In genomic region chr13:97893031-97893825, GRCm38 (mm10) we compare ENCODE assay signal across 9 mouse cellular contexts.
DNase-seq lines count a peak whose midpoint lies in the region; ATAC-seq lines count a peak whose summit lies in the region.
"Had no signal": no experiment of that assay in that cellular context is flagged by ENCODE, and none has a peak within 500 bp of the region (broad histone marks: within the 10 kb centered on the region; RNA-seq: fewer than 3 reads in every experiment).

No protein-coding gene starts in this region.

- H3K4me1 ChIP-seq in embryonic facial prominence, embryonic 14.5 days (ENCODE audit: control insufficient read depth, insufficient read depth, low read length), result 0 out of 2 replicates have a peak, but pooled peaks cover 4% of the 10 kb centered on the region
- peaks cover 22% of the 10 kb centered on the region for H3K4me1 ChIP-seq in embryonic facial prominence, embryonic 10.5 days
- H3K4me1 ChIP-seq in forebrain, embryonic 16.5 days (replicated peaks; ENCODE audit: control insufficient read depth, insufficient read depth, low read length), result peaks cover 22% of the 10 kb centered on the region
- peaks cover 18% of the 10 kb centered on the region for H3K4me1 ChIP-seq in midbrain, embryonic 12.5 days
- H3K4me1 ChIP-seq: liver, embryonic 13.5 days had no signal

- no peaks in the 10 kb centered on the region for H3K9me3 ChIP-seq in embryonic facial prominence, embryonic 14.5 days (ENCODE audit: control insufficient read depth, low read length)
- no peaks in the 10 kb centered on the region for H3K9me3 ChIP-seq in embryonic facial prominence, embryonic 10.5 days
- no peaks in the 10 kb centered on the region for H3K9me3 ChIP-seq in forebrain, embryonic 16.5 days (ENCODE audit: control insufficient read depth, low read length)
- no peaks in the 10 kb centered on the region for H3K9me3 ChIP-seq in midbrain, embryonic 12.5 days
- H3K9me3 ChIP-seq: liver, embryonic 13.5 days had no signal

- no peak overlapping the region for H3K27ac ChIP-seq in embryonic facial prominence, embryonic 14.5 days (replicated peaks; ENCODE audit: low read depth, low read length)
- H3K27ac ChIP-seq in embryonic facial prominence, embryonic 10.5 days (replicated peaks), result no peak overlapping the region; the same call in 1 of the 2 replicates
- peak overlapping the region; percentile 89 for H3K27ac ChIP-seq in forebrain, embryonic 16.5 days (ENCODE audit: low read length)
- H3K27ac ChIP-seq in midbrain, embryonic 12.5 days (replicated peaks), result peak overlapping the region; percentile 62
- H3K27ac ChIP-seq: liver, embryonic 13.5 days had no signal

- peak; percentile 53; the same call in 1 of the 2 replicates for ATAC-seq in embryonic facial prominence, embryonic 14.5 days (ENCODE audit: low read depth)
- ATAC-seq in forebrain, embryonic 16.5 days, result peak; percentile 68
- peak; percentile 66 for ATAC-seq in midbrain, embryonic 12.5 days (ENCODE audit: low FRiP score, low read depth)

- H3K27me3 ChIP-seq in embryonic facial prominence, embryonic 14.5 days (replicated peaks; ENCODE audit: control insufficient read depth, insufficient read depth, low read length), result no peaks in the 10 kb centered on the region
- H3K27me3 ChIP-seq in embryonic facial prominence, embryonic 10.5 days (replicated peaks; ENCODE audit: low read depth, poor library complexity, severe bottlenecking), result peaks cover 14% of the 10 kb centered on the region; the same call in 1 of the 2 replicates
- H3K27me3 ChIP-seq in forebrain, embryonic 16.5 days (replicated peaks; ENCODE audit: control insufficient read depth, insufficient read depth, low read length), result no peaks in the 10 kb centered on the region
- peaks cover 7% of the 10 kb centered on the region; the same call in 1 of the 2 replicates for H3K27me3 ChIP-seq in midbrain, embryonic 12.5 days
- H3K27me3 ChIP-seq: liver, embryonic 13.5 days had no signal

- DNase-seq in embryonic facial prominence, embryonic 14.5 days (ENCODE audit: low spot score), result no peak
- DNase-seq in embryonic facial prominence, embryonic 10.5 days (ENCODE audit: low spot score), result no peak
- peak; percentile 38 for DNase-seq in kidney, postnatal 10 days
- DNase-seq in heart, postnatal 25 days (ENCODE audit: low spot score), result no peak
- DNase-seq in spleen, postnatal 14 days (ENCODE audit: low spot score in 2 of 2), result no peak
- no peak for DNase-seq in cerebellum, adult 11 months
- DNase-seq: liver, embryonic 13.5 days had no signal

- 42% methylated on average over 10 of the region's 10 CpGs for WGBS in embryonic facial prominence, embryonic 14.5 days
- WGBS in embryonic facial prominence, embryonic 10.5 days, result 37% methylated on average over 10 of the region's 10 CpGs
- WGBS in forebrain, embryonic 16.5 days, result 9% methylated on average over 10 of the region's 10 CpGs
- 30% methylated on average over 10 of the region's 10 CpGs for WGBS in midbrain, embryonic 12.5 days

- no peak overlapping the region for H3K9ac ChIP-seq in embryonic facial prominence, embryonic 14.5 days (ENCODE audit: low read depth, low read length)
- 0 out of 2 replicates have a peak overlapping the region, but pooled peaks have one; percentile 20 for H3K9ac ChIP-seq in forebrain, embryonic 16.5 days (replicated peaks; ENCODE audit: low read depth, low read length)
- H3K9ac ChIP-seq in midbrain, embryonic 12.5 days (replicated peaks), result no peak overlapping the region
- H3K9ac ChIP-seq: liver, embryonic 13.5 days had no signal

- H3K36me3 ChIP-seq in embryonic facial prominence, embryonic 14.5 days (ENCODE audit: control insufficient read depth, insufficient read depth, low read length), result no peaks in the 10 kb centered on the region
- no peaks in the 10 kb centered on the region for H3K36me3 ChIP-seq in embryonic facial prominence, embryonic 10.5 days (replicated peaks)
- no peaks in the 10 kb centered on the region for H3K36me3 ChIP-seq in forebrain, embryonic 16.5 days (ENCODE audit: control insufficient read depth, insufficient read depth)
- no peaks in the 10 kb centered on the region for H3K36me3 ChIP-seq in midbrain, embryonic 12.5 days
- H3K36me3 ChIP-seq: liver, embryonic 13.5 days had no signal

- H3K4me3 ChIP-seq in embryonic facial prominence, embryonic 14.5 days (ENCODE audit: low read depth, low read length), result no peak overlapping the region
- H3K4me3 ChIP-seq in embryonic facial prominence, embryonic 10.5 days, result no peak overlapping the region
- H3K4me3 ChIP-seq in forebrain, embryonic 16.5 days (replicated peaks; ENCODE audit: low read length), result no peak overlapping the region
- H3K4me3 ChIP-seq in midbrain, embryonic 12.5 days, result no peak overlapping the region
- H3K4me3 ChIP-seq: liver, embryonic 13.5 days had no signal

- H3K4me2 ChIP-seq in embryonic facial prominence, embryonic 14.5 days (ENCODE audit: low read depth, low read length), result no peak overlapping the region
- peak overlapping the region; percentile 19 for H3K4me2 ChIP-seq in forebrain, embryonic 16.5 days (ENCODE audit: low read length)
- H3K4me2 ChIP-seq in midbrain, embryonic 12.5 days (replicated peaks), result no peak overlapping the region
- H3K4me2 ChIP-seq: liver, embryonic 13.5 days had no signal

- intact Hi-C loops in heart, postnatal 25 days (cut with DNase I), result no loop called here

Comparison
In these comparisons a context has a peak if more than half of its experiments do, and no peak if none do; other contexts are left out.
1. H3K27ac ChIP-seq: peak in forebrain, embryonic 16.5 days (single experiment) and midbrain, embryonic 12.5 days (single experiment); none in embryonic facial prominence, embryonic 14.5 days (single experiment) and embryonic facial prominence, embryonic 10.5 days (single experiment).
2. Peak in every context shown above with its lines, with median percentiles within 50 percentile points of each other: ATAC-seq.